In genomic region chr17:71730655-71731054, GRCm38 (mm10) we compare ENCODE assay signal across 13 mouse cellular contexts. TPM values are rescaled to one million over a fixed set of nuclear protein-coding genes. Genes with fewer than 3 reads are reported as not detected.
DNase-seq lines count a peak whose midpoint lies in the region; ATAC-seq and TF ChIP-seq lines count a peak whose summit lies in the region.
"Had no signal": no experiment of that assay in that cellular context is flagged by ENCODE, and none has a peak within 500 bp of the region (broad histone marks: within the 10 kb centered on the region; RNA-seq: fewer than 3 reads in every experiment).

No protein-coding gene starts in this region.

- TF ChIP-seq POLR2A in lung, adult 2 months (IDR thresholded peaks at IDR 0.05; ENCODE audit: borderline replicate concordance, extremely low read depth, low read depth, low read length) = no peak

- H3K9ac ChIP-seq in heart, embryonic 12.5 days = no peak overlapping the region

- TF ChIP-seq CTCF in lung, adult 2 months (IDR thresholded peaks at IDR 0.05; ENCODE audit: insufficient read depth, low read length) = no peak

- DNase-seq in heart, adult 11 months = peak; percentile 98
- peak; percentile 19 to 24 for DNase-seq in urinary bladder, postnatal 36 days (ENCODE audit: low spot score in 2 of 2)
- DNase-seq in urinary bladder, adult 18-20 months (ENCODE audit: low spot score in 2 of 2) = no peak
- peak; percentile 87 for DNase-seq in lung, adult 2 months
- DNase-seq in right cerebral cortex, postnatal 14 days = no peak
- no peak for DNase-seq in frontal cortex, postnatal 25 days (ENCODE audit: low spot score in 2 of 2)
- DNase-seq: adrenal gland, postnatal 25 days; cerebellum, postnatal 25 days; kidney, postnatal 10 days had no signal

- H3K4me3 ChIP-seq in heart, embryonic 12.5 days = no peak overlapping the region
- H3K4me3 ChIP-seq in lung, adult 2 months (replicated peaks; ENCODE audit: extremely low read depth, low read depth, low read length) = no peak overlapping the region
- H3K4me3 ChIP-seq: myocyte had no signal

- H3K4me1 ChIP-seq in heart, embryonic 12.5 days (replicated peaks) = peaks cover 7% of the 10 kb centered on the region
- peaks cover 4% of the 10 kb centered on the region; the same call in 1 of the 2 replicates for H3K4me1 ChIP-seq in lung, adult 2 months (ENCODE audit: control insufficient read depth, insufficient read depth, low read length)

- H3K27ac ChIP-seq in heart, embryonic 12.5 days (ENCODE audit: poor library complexity, severe bottlenecking) = no peak overlapping the region

- 56% methylated on average over 2 of the region's 2 CpGs for WGBS in heart, embryonic 12.5 days
- WGBS in lung, adult 2 months = 42% methylated on average over 2 of the region's 2 CpGs

- H3K36me3 ChIP-seq in heart, embryonic 12.5 days = no peaks in the 10 kb centered on the region

- H3K27me3 ChIP-seq in heart, embryonic 12.5 days (replicated peaks) = no peaks in the 10 kb centered on the region

- H3K4me2 ChIP-seq in heart, embryonic 12.5 days = no peak overlapping the region

- no peak for ATAC-seq in heart, embryonic 12.5 days (ENCODE audit: insufficient number of reproducible peaks, low FRiP score)
- ATAC-seq in activated CD4-positive, CD25-positive, alpha-beta regulatory T cell, adult 4 months = no peak

- H3K9me3 ChIP-seq in heart, embryonic 12.5 days (replicated peaks) = no peaks in the 10 kb centered on the region

RNA-seq across cellular contexts. Expression of gene Pcare, which starts 22.0 kb away (rescaled TPM):
- not detected in 2 replicates for polyA plus RNA-seq in heart, embryonic 12.5 days (2016; fragmentation: Nextera tagmentation; extraction: Ambion mirVana)
- polyA plus RNA-seq in lung, adult 2 months (2012; rRNA removed) = 0.02 and 0.03 TPM in 2 replicates
- not detected for polyA plus RNA-seq in activated CD4-positive, CD25-positive, alpha-beta regulatory T cell, adult 4 months (2017; shearing (Covaris generic))
- polyA plus RNA-seq: myocyte; thymus, postnatal 0 days had no signal

RNA-seq across cellular contexts. Expression of gene Clip4, which starts 37.6 kb away (rescaled TPM):
- 38.2 and 45.2 TPM in 2 replicates for polyA plus RNA-seq in heart, embryonic 12.5 days (2016; fragmentation: Nextera tagmentation; extraction: Ambion mirVana)
- polyA plus RNA-seq in lung, adult 2 months (2012; rRNA removed) = 14.7 and 25.9 TPM in 2 replicates
- polyA plus RNA-seq in activated CD4-positive, CD25-positive, alpha-beta regulatory T cell, adult 4 months (2017; shearing (Covaris generic)) = not detected

RNA-seq across cellular contexts. Expression of gene Togaram2, which starts 57.6 kb away (rescaled TPM):
- polyA plus RNA-seq in heart, embryonic 12.5 days (2016; fragmentation: Nextera tagmentation; extraction: Ambion mirVana) = 2.7 and 2.9 TPM in 2 replicates
- polyA plus RNA-seq in lung, adult 2 months (2012; rRNA removed) = 17.8 and 18.1 TPM in 2 replicates
- not detected for polyA plus RNA-seq in activated CD4-positive, CD25-positive, alpha-beta regulatory T cell, adult 4 months (2017; shearing (Covaris generic))

Comparison
In these comparisons a context has a peak if more than half of its experiments do, and no peak if none do; other contexts are left out.
1. DNase-seq: peak in heart, adult 11 months (single experiment), urinary bladder, postnatal 36 days (2 of 2) and lung, adult 2 months (single experiment); none in urinary bladder, adult 18-20 months (0 of 2), right cerebral cortex, postnatal 14 days (single experiment) and frontal cortex, postnatal 25 days (0 of 2).
2. RNA of gene Clip4, which starts 37.6 kb away (polyA plus RNA-seq): 38.2 to 45.2 TPM in heart, embryonic 12.5 days and 14.7 to 25.9 TPM in lung, adult 2 months; not detected in activated CD4-positive, CD25-positive, alpha-beta regulatory T cell, adult 4 months; every median in the first group is over 10 times any median in the second.